In the genomic region with DNA sequence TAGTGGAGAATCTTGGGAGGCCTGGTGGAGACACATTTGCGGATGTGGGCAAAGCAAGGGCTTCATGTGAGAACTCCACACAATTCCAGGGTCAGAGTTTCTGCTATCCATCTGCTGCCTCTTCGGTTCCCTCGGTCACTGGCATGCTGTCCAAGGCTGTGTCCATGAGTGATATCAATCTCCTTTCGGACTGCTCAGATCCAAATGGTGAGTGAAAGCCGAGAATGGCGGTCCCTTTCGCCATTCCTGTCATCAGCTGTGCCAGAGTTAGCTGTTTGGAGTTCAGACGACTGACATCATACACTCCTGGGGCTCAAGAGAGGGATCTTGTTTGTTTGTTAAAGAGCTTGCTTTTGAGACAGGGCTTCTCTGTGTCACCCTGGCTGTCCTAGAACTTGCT, we compare ENCODE assay signal across 24 mouse cellular contexts. TPM values are rescaled to one million over a fixed set of nuclear protein-coding genes. Genes with fewer than 3 reads are reported as not detected.
DNase-seq lines count a peak whose midpoint lies in the region; ATAC-seq and TF ChIP-seq lines count a peak whose summit lies in the region.
"Had no signal": no experiment of that assay in that cellular context is flagged by ENCODE, and none has a peak within 500 bp of the region (broad histone marks: within the 10 kb centered on the region; RNA-seq: fewer than 3 reads in every experiment).

No protein-coding gene starts in this region.

- peaks cover 24% of the 10 kb centered on the region for H3K4me1 ChIP-seq in heart, embryonic 11.5 days (ENCODE audit: control insufficient read depth, insufficient read depth, low read length)
- H3K4me1 ChIP-seq in kidney, adult 2 months (ENCODE audit: control insufficient read depth, insufficient read depth, low read length), result peaks cover 17% of the 10 kb centered on the region
- H3K4me1 ChIP-seq in E14TG2a.4 (replicated peaks; ENCODE audit: low read depth, low read length), result peaks cover 56% of the 10 kb centered on the region

- no peak for ATAC-seq in heart, embryonic 11.5 days (replicated peaks; ENCODE audit: insufficient number of reproducible peaks, low FRiP score, low TSS enrichment)
- ATAC-seq: activated CD4-positive, CD25-positive, alpha-beta regulatory T cell, adult 4 months; forebrain, embryonic 13.5 days; forebrain, embryonic 15.5 days; forebrain, postnatal 0 days; Patski had no signal

- no peak overlapping the region for H3K4me3 ChIP-seq in heart, embryonic 11.5 days (ENCODE audit: low read depth, low read length)
- no peak overlapping the region for H3K4me3 ChIP-seq in kidney, adult 2 months (ENCODE audit: insufficient read depth, low read depth, low read length)
- H3K4me3 ChIP-seq in E14TG2a.4 (replicated peaks; ENCODE audit: low read length), result peak overlapping the region; percentile 66
- H3K4me3 ChIP-seq: forebrain, embryonic 13.5 days; forebrain, embryonic 15.5 days had no signal

- TF ChIP-seq CTCF in kidney, adult 2 months (conservative IDR thresholded peaks at IDR 0.05; ENCODE audit: insufficient read depth, insufficient read length, low read depth, low read length), result no peak
- TF ChIP-seq CTCF in E14TG2a.4 (conservative IDR thresholded peaks at IDR 0.05; ENCODE audit: low read length), result no peak

- intact Hi-C loops in gastrocnemius, postnatal 14 days (cut with DNase I; ENCODE audit: low total_unique reads), result no loop called here

- no peak for TF ChIP-seq POLR2A in kidney, adult 2 months (IDR thresholded peaks at IDR 0.05; ENCODE audit: low read depth, low read length)

- H3K9me3 ChIP-seq in heart, embryonic 11.5 days (replicated peaks; ENCODE audit: control insufficient read depth, low read length), result no peaks in the 10 kb centered on the region
- H3K9me3 ChIP-seq in E14TG2a.4 (ENCODE audit: low read length), result no peaks in the 10 kb centered on the region
- H3K9me3 ChIP-seq: embryonic facial prominence, embryonic 10.5 days; embryonic facial prominence, embryonic 12.5 days; forebrain, embryonic 13.5 days; forebrain, embryonic 15.5 days; G1E had no signal

- no peak overlapping the region for H3K9ac ChIP-seq in heart, embryonic 11.5 days (ENCODE audit: low read depth, low read length)
- H3K9ac ChIP-seq: embryonic facial prominence, embryonic 12.5 days; forebrain, embryonic 13.5 days; forebrain, embryonic 15.5 days; forebrain, postnatal 0 days had no signal

- H3K27ac ChIP-seq in heart, embryonic 11.5 days (ENCODE audit: low read depth, low read length), result no peak overlapping the region
- peak overlapping the region; percentile 58; the same call in 1 of the 2 replicates for H3K27ac ChIP-seq in kidney, adult 2 months (ENCODE audit: insufficient read depth, low read depth, low read length)
- H3K27ac ChIP-seq: embryonic facial prominence, embryonic 10.5 days; embryonic facial prominence, embryonic 12.5 days; forebrain, embryonic 13.5 days; forebrain, embryonic 15.5 days had no signal

- no peaks in the 10 kb centered on the region for H3K27me3 ChIP-seq in heart, embryonic 11.5 days (ENCODE audit: control insufficient read depth, insufficient read depth, low read length)
- H3K27me3 ChIP-seq in kidney, adult 2 months (replicated peaks; ENCODE audit: control insufficient read depth, insufficient read depth, low read length), result no peaks in the 10 kb centered on the region
- peaks cover 5% of the 10 kb centered on the region; the same call in 1 of the 2 replicates for H3K27me3 ChIP-seq in E14TG2a.4 (ENCODE audit: insufficient read depth, low read length)
- H3K27me3 ChIP-seq: embryonic facial prominence, embryonic 12.5 days; forebrain, embryonic 13.5 days; forebrain, embryonic 15.5 days; Patski had no signal

- no peaks in the 10 kb centered on the region for H3K36me3 ChIP-seq in heart, embryonic 11.5 days (ENCODE audit: control insufficient read depth, insufficient read depth, low read length)
- no peaks in the 10 kb centered on the region for H3K36me3 ChIP-seq in kidney, adult 2 months (ENCODE audit: control insufficient read depth, insufficient read depth, low read length)
- peaks cover 22% of the 10 kb centered on the region for H3K36me3 ChIP-seq in E14TG2a.4 (ENCODE audit: insufficient read depth, low read length)
- H3K36me3 ChIP-seq: embryonic facial prominence, embryonic 10.5 days; embryonic facial prominence, embryonic 12.5 days; forebrain, embryonic 15.5 days had no signal

- DNase-seq in gastrocnemius, adult 18-20 months (ENCODE audit: low spot score), result peak; percentile 41
- DNase-seq in gastrocnemius, postnatal 14 days, result no peak
- DNase-seq in heart, adult 11 months, result peak; percentile 91
- no peak for DNase-seq in kidney, adult 2 months
- no peak for DNase-seq in kidney, postnatal 36 days
- no peak for DNase-seq in urinary bladder, adult 18-20 months (ENCODE audit: low spot score in 2 of 2)
- DNase-seq: adrenal gland, adult 8-10 months; adrenal gland, postnatal 14 days; cerebellum, postnatal 10 days; cerebellum, postnatal 25 days; forebrain, postnatal 0 days had no signal

- H3K4me2 ChIP-seq in heart, embryonic 11.5 days, result no peak overlapping the region
- H3K4me2 ChIP-seq: embryonic facial prominence, embryonic 12.5 days; forebrain, embryonic 13.5 days; forebrain, embryonic 15.5 days had no signal

- WGBS in heart, embryonic 11.5 days (ENCODE audit: insufficient replicate concordance), result 56% methylated on average over 8 of the region's 8 CpGs
- 80% methylated on average over 8 of the region's 8 CpGs for WGBS in kidney, adult 2 months

RNA-seq across cellular contexts. Expression of gene Arhgef2, which starts 8.7 kb away (rescaled TPM):
- 10 to 100 TPM; 11.5 to 20.0 TPM for total RNA-seq in gastrocnemius, adult 18-20 months (2021)
- 10 to 100 TPM; 42.5 to 48.1 TPM for total RNA-seq in gastrocnemius, postnatal 14 days (2021)
- 91.4 and 102 TPM in 2 replicates for polyA plus RNA-seq in heart, embryonic 11.5 days (2014; fragmentation: Nextera tagmentation; extraction: Ambion mirVana)
- polyA plus RNA-seq in kidney, adult 2 months (2012; rRNA removed), result 74.5 and 80.7 TPM in 2 replicates

RNA-seq across cellular contexts. Expression of gene Rxfp4, which starts 38.5 kb away (rescaled TPM):
- not detected for total RNA-seq in gastrocnemius, adult 18-20 months (2021)
- total RNA-seq in gastrocnemius, postnatal 14 days (2021), result not detected
- not detected in 2 replicates for polyA plus RNA-seq in heart, embryonic 11.5 days (2014; fragmentation: Nextera tagmentation; extraction: Ambion mirVana)
- 0.06 TPM in 1 of 2 replicates, not detected in the other for polyA plus RNA-seq in kidney, adult 2 months (2012; rRNA removed)
- total RNA-seq: adrenal gland, adult 18-20 months; adrenal gland, adult 8-10 months; adrenal gland, postnatal 14 days; adrenal gland, postnatal 36 days; forebrain, postnatal 0 days; G1E had no signal
- polyA plus RNA-seq: activated CD4-positive, CD25-positive, alpha-beta regulatory T cell, adult 4 months; cortical plate, adult 2 months; embryonic facial prominence, embryonic 10.5 days; embryonic facial prominence, embryonic 12.5 days; forebrain, embryonic 11.5 days; forebrain, embryonic 13.5 days; forebrain, embryonic 15.5 days; forebrain, postnatal 0 days; G1E; Patski had no signal

RNA-seq across cellular contexts. Expression of gene Ssr2, which starts 38.7 kb away (rescaled TPM):
- 10 to 100 TPM; 40.4 to 44.2 TPM for total RNA-seq in gastrocnemius, adult 18-20 months (2021)
- total RNA-seq in gastrocnemius, postnatal 14 days (2021), result 10 to 100 TPM; 80.7 to 98.2 TPM
- 206 and 229 TPM in 2 replicates for polyA plus RNA-seq in heart, embryonic 11.5 days (2014; fragmentation: Nextera tagmentation; extraction: Ambion mirVana)
- polyA plus RNA-seq in kidney, adult 2 months (2012; rRNA removed), result 180 and 193 TPM in 2 replicates

Comparison
In these comparisons a context has a peak if more than half of its experiments do, and no peak if none do; other contexts are left out.
1. DNase-seq: peak in gastrocnemius, adult 18-20 months (single experiment) and heart, adult 11 months (single experiment); none in gastrocnemius, postnatal 14 days (single experiment), kidney, adult 2 months (single experiment), kidney, postnatal 36 days (0 of 2) and urinary bladder, adult 18-20 months (0 of 2).